Mouse (Mus musculus): ENCODE measurements around the gene Lrrc31.

DNA sequence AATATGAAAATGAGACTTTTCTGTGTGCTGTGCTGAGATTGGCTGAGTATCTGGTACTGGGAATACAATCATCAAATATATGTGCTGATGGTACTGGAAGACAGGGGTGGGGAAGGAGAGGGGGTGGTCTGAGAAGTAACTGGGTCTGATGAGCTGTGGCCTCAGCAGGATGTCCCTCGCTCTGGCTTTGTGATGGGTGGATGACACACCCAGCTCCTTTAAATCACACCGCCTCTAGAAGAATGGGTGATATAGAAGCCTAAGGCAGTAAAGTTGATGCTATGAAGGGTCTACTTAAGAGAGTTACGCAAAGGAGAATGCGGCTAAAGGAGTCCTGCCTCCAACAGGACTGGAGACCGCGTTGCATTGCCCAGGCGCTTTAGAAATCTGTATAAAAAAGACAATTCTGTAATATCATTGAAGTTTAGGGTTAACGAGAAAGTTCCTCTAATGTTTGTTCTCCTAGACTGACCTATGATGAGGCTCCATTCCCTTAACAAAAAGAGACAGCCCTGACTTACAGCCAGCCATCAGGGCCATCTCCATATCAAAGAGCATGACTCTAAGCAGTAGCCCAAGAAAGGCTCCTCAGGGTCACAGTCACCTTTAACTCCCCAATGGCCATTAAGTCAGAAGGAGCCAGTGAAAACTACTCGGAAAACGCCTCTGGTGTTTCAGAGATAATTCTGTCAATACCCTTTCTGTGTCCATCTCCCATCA, 24.6 kb upstream of the Lrrc31 start:
- no peak for TF ChIP-seq CTCF (IDR thresholded peaks at IDR 0.05; ENCODE audit: low read depth, low read length)
- no peak for TF ChIP-seq POLR2A (IDR thresholded peaks at IDR 0.05; ENCODE audit: extremely low read depth, insufficient read depth, low read length)

Measured in liver, adult 2 months (tissue).